Mouse (Mus musculus) C2C12 (cell line): ENCODE results near the gene Ubald1. TPM values are rescaled to one million over a fixed set of nuclear protein-coding genes. Genes with fewer than 3 reads are reported as not detected.

Experiments
- H3K27me3 ChIP-seq: one replicate; pipeline ENCODE4 v1.6.1; 2011; ENCODE audit not compliant: control insufficient read depth, insufficient read depth, insufficient read length
- H3K36me3 ChIP-seq: one replicate; pipeline ENCODE4 v1.6.1; 2011; ENCODE audit not compliant: control insufficient read depth, insufficient read depth
- H3K4me3 ChIP-seq: one replicate; pipeline ENCODE4 v1.5.1; 2011; ENCODE audit warnings: mild to moderate bottlenecking, control low read depth; ENCODE audit not compliant: poor library complexity, insufficient read depth, severe bottlenecking
- H3K79me2 ChIP-seq: one replicate; pipeline ENCODE4 v1.6.1; 2011; ENCODE audit not compliant: control insufficient read depth, insufficient read depth
- H3K79me3 ChIP-seq: one replicate; pipeline ENCODE4 v1.6.1; 2011; ENCODE audit warnings: low read depth, control low read depth
- H3ac ChIP-seq: one replicate; pipeline ENCODE3; 2011; ENCODE audit warnings: low read depth; ENCODE audit not compliant: control insufficient read depth, insufficient read length
- CEBPB ChIP-seq: IDR thresholded peaks from one replicate; pipeline ENCODE4 v1.6.1; 2011; ENCODE audit warnings: low read depth, mild to moderate bottlenecking, control low read depth, moderate library complexity
- CTCF ChIP-seq: IDR thresholded peaks from one replicate; pipeline ENCODE4 v1.5.1; 2011; ENCODE audit not compliant: control insufficient read depth, insufficient read depth, insufficient read length
- FOSL1 ChIP-seq: IDR thresholded peaks from one replicate; pipeline ENCODE4 v1.8.0; 2011; ENCODE audit warnings: mild to moderate bottlenecking, low read length; ENCODE audit not compliant: poor library complexity, insufficient read depth, severe bottlenecking
- MAX ChIP-seq: IDR thresholded peaks from one replicate; pipeline ENCODE4 v1.6.1; 2011; ENCODE audit warnings: mild to moderate bottlenecking, control low read depth
- MYOD1 ChIP-seq: IDR thresholded peaks from one replicate; pipeline ENCODE4 v1.6.1; 2011; ENCODE audit warnings: low read depth; ENCODE audit not compliant: control insufficient read depth, insufficient read length
- MYOG ChIP-seq: IDR thresholded peaks from one replicate; pipeline ENCODE4 v1.6.1; 2011; ENCODE audit not compliant: control insufficient read depth, insufficient read length; ENCODE audit errors: extremely low read depth
- USF1 ChIP-seq: IDR thresholded peaks from one replicate; pipeline ENCODE4 v1.6.1; 2011; ENCODE audit warnings: low read depth, mild to moderate bottlenecking, control low read depth, moderate library complexity
- polyA plus RNA-seq: library from polyadenylated mRNA; unstranded; fragments of >200 nt; fragmentation: generic; extraction: Trizol; gene quantifications from one replicate; pipeline ENCODE4 v1.2.1, GENCODE M21; 2012; ENCODE audit warnings: missing spikeins

Ubald1 gene
- polyA plus RNA-seq, 1 experiment, result 63.2 TPM

- Histone ChIP-seq H3K4me3 (no peak overlapping the region), H3ac (no peak overlapping the region), H3K79me3 (no peaks in the 10 kb centered on the region), H3K36me3 (peaks cover 23% of the 10 kb centered on the region), H3K79me2 (no peaks in the 10 kb centered on the region), H3K27me3 (no peaks in the 10 kb centered on the region)
- no peak for TF ChIP-seq MYOG
- no peak for TF ChIP-seq MAX
- TF ChIP-seq CEBPB, result no peak
- no peak for TF ChIP-seq FOSL1
- TF ChIP-seq USF1, result no peak
- no peak for TF ChIP-seq CTCF
Measured at GRCm38 (mm10) chr16:4910758-4911157, 30.6 kb upstream of the Ubald1 start.

GRCm38 (mm10) chr16:4909745-4910144 lies 29.6 kb upstream of the Ubald1 start:
- Histone ChIP-seq H3K79me3 (no peaks in the 10 kb centered on the region), H3K27me3 (no peaks in the 10 kb centered on the region), H3K4me3 (no peak overlapping the region), H3K36me3 (peaks cover 23% of the 10 kb centered on the region), H3K79me2 (no peaks in the 10 kb centered on the region), H3ac (no peak overlapping the region)
- TF ChIP-seq MYOD1 (no peak), FOSL1 (no peak), CTCF (no peak), MAX (no peak), USF1 (no peak), CEBPB (no peak), MYOG (no peak)

GRCm38 (mm10) chr16:4907972-4908371 lies 27.9 kb upstream of the Ubald1 start:
- Histone ChIP-seq H3K27me3 (no peaks in the 10 kb centered on the region), H3K79me2 (no peaks in the 10 kb centered on the region), H3K79me3 (no peaks in the 10 kb centered on the region), H3ac (no peak overlapping the region), H3K4me3 (no peak overlapping the region), H3K36me3 (peaks cover 23% of the 10 kb centered on the region)
- no peak for TF ChIP-seq MAX
- TF ChIP-seq CTCF, result no peak
- TF ChIP-seq USF1, result no peak
- no peak for TF ChIP-seq MYOD1
- no peak for TF ChIP-seq MYOG
- no peak for TF ChIP-seq FOSL1
- TF ChIP-seq CEBPB, result no peak

GRCm38 (mm10) chr16:4907386-4907785 lies 27.3 kb upstream of the Ubald1 start:
- no peak for TF ChIP-seq USF1
- no peak for TF ChIP-seq CEBPB
- TF ChIP-seq MYOD1, result no peak
- no peak for TF ChIP-seq FOSL1
- no peak for TF ChIP-seq MAX
- no peak for TF ChIP-seq MYOG
- TF ChIP-seq CTCF, result no peak
- H3K79me3 ChIP-seq, result no peaks in the 10 kb centered on the region
- peaks cover 23% of the 10 kb centered on the region for H3K36me3 ChIP-seq
- H3K27me3 ChIP-seq, result no peaks in the 10 kb centered on the region
- H3ac ChIP-seq, result no peak overlapping the region
- H3K79me2 ChIP-seq, result no peaks in the 10 kb centered on the region
- H3K4me3 ChIP-seq, result no peak overlapping the region

GRCm38 (mm10) chr16:4906559-4906958 lies 26.4 kb upstream of the Ubald1 start:
- no peaks in the 10 kb centered on the region for H3K79me3 ChIP-seq
- no peak overlapping the region for H3K4me3 ChIP-seq
- no peak overlapping the region for H3ac ChIP-seq
- no peaks in the 10 kb centered on the region for H3K79me2 ChIP-seq
- TF ChIP-seq USF1 (no peak), FOSL1 (no peak), CTCF (no peak), MAX (no peak), MYOG (no peak), CEBPB (no peak), MYOD1 (no peak)
- H3K27me3 ChIP-seq, result no peaks in the 10 kb centered on the region
- H3K36me3 ChIP-seq, result peaks cover 18% of the 10 kb centered on the region

- Histone ChIP-seq H3K36me3 (peaks cover 14% of the 10 kb centered on the region), H3ac (no peak overlapping the region), H3K79me2 (peaks cover 5% of the 10 kb centered on the region), H3K79me3 (peaks cover 1% of the 10 kb centered on the region), H3K27me3 (no peaks in the 10 kb centered on the region), H3K4me3 (no peak overlapping the region)
- no peak for TF ChIP-seq MYOD1
- TF ChIP-seq CEBPB, result no peak
- TF ChIP-seq FOSL1, result no peak
- TF ChIP-seq USF1, result no peak
- TF ChIP-seq MYOG, result no peak
- TF ChIP-seq CTCF, result no peak
- no peak for TF ChIP-seq MAX
Measured at GRCm38 (mm10) chr16:4905591-4905990, 25.5 kb upstream of the Ubald1 start.
